10 mouse cellular contexts compared by ENCODE assay signal in genomic region chr5:24350073-24350472, GRCm38 (mm10). TPM values are rescaled to one million over a fixed set of nuclear protein-coding genes. Genes with fewer than 3 reads are reported as not detected.
DNase-seq lines count a peak whose midpoint lies in the region; ATAC-seq and TF ChIP-seq lines count a peak whose summit lies in the region.
"Had no signal": no experiment of that assay in that cellular context is flagged by ENCODE, and none has a peak within 500 bp of the region (broad histone marks: within the 10 kb centered on the region; RNA-seq: fewer than 3 reads in every experiment).

No protein-coding gene starts in this region.

- no peak for TF ChIP-seq POLR2A in cortical plate, adult 2 months (IDR thresholded peaks at IDR 0.05; ENCODE audit: extremely low read depth, insufficient read depth, low read length)

- H3K9me3 ChIP-seq in midbrain, embryonic 13.5 days, result no peaks in the 10 kb centered on the region

- no peak for TF ChIP-seq CTCF in cortical plate, adult 2 months (IDR thresholded peaks at IDR 0.05; ENCODE audit: extremely low read depth, insufficient read depth, low read length)

- 0 out of 2 replicates have a peak, but pooled peaks cover 12% of the 10 kb centered on the region for H3K36me3 ChIP-seq in midbrain, embryonic 13.5 days

- ATAC-seq in midbrain, embryonic 13.5 days, result no peak

- H3K4me3 ChIP-seq in cortical plate, adult 2 months (ENCODE audit: insufficient read depth, low read length), result peak overlapping the region; percentile 48; the same call in 1 of the 2 replicates
- peak overlapping the region; percentile 81 for H3K4me3 ChIP-seq in midbrain, embryonic 13.5 days (replicated peaks)

- H3K27me3 ChIP-seq in midbrain, embryonic 13.5 days, result peaks cover 21% of the 10 kb centered on the region

- H3K9ac ChIP-seq in midbrain, embryonic 13.5 days (replicated peaks), result peak overlapping the region; percentile 96

- intact Hi-C loops in heart, postnatal 10 days (cut with DNase I), result no loop called here

- WGBS in midbrain, embryonic 13.5 days, result 51% methylated on average over 3 of the region's 3 CpGs

- H3K4me2 ChIP-seq in midbrain, embryonic 13.5 days (replicated peaks), result peak overlapping the region; percentile 99

- H3K4me1 ChIP-seq in cortical plate, adult 2 months (ENCODE audit: control insufficient read depth, insufficient read depth, low read length), result peaks cover 3% of the 10 kb centered on the region; the same call in 1 of the 2 replicates
- H3K4me1 ChIP-seq in midbrain, embryonic 13.5 days (replicated peaks), result peaks cover 72% of the 10 kb centered on the region

- H3K27ac ChIP-seq in cortical plate, adult 2 months (ENCODE audit: insufficient read depth, low read length), result no peak overlapping the region
- no peak overlapping the region for H3K27ac ChIP-seq in midbrain, embryonic 13.5 days
- H3K27ac ChIP-seq: macrophage had no signal

- peak; percentile 45 for DNase-seq in adrenal gland, adult 2 months
- no peak for DNase-seq in adrenal gland, adult 8-10 months
- DNase-seq in heart, postnatal 10 days, result peak; percentile 57 to 71
- DNase-seq in frontal cortex, postnatal 36 days (ENCODE audit: low spot score in 2 of 2), result no peak
- DNase-seq in thymus, postnatal 4 days, result no peak
- DNase-seq in layer of hippocampus, adult 11-12 months (ENCODE audit: low spot score), result no peak
- DNase-seq: gastrocnemius, postnatal 14 days had no signal

RNA-seq across cellular contexts. Expression of gene Kcnh2, which starts 1.3 kb away (rescaled TPM):
- 10 to 100 TPM; 12.3 to 26.4 TPM for total RNA-seq in adrenal gland, adult 2 months (2021)
- 75.2 and 99.5 TPM in 2 replicates for polyA plus RNA-seq in adrenal gland, adult 2 months (2012; rRNA removed)
- total RNA-seq in adrenal gland, adult 8-10 months (2022), result 10 to 100 TPM; 17.7 to 47.2 (median 36.0) TPM
- 27.3 and 29.4 TPM in 2 replicates for polyA plus RNA-seq in cortical plate, adult 2 months (2012; rRNA removed)
- 10 to 100 TPM; 90.5 to 93.9 TPM for total RNA-seq in heart, postnatal 10 days (2021)
- polyA plus RNA-seq in midbrain, embryonic 13.5 days (2015; fragmentation: Nextera tagmentation; extraction: Ambion mirVana), result 9.0 and 10.3 TPM in 2 replicates
- polyA plus RNA-seq: macrophage had no signal

RNA-seq across cellular contexts. Expression of gene Nos3, which starts 14.5 kb away (rescaled TPM):
- total RNA-seq in adrenal gland, adult 2 months (2021), result 10 to 100 TPM in 1 of 2 experiments, 1 to 10 TPM in 1; 8.5 to 13.6 TPM
- polyA plus RNA-seq in adrenal gland, adult 2 months (2012; rRNA removed), result 22.1 and 33.1 TPM in 2 replicates
- 10 to 100 TPM in 1 of 4 experiments, 1 to 10 TPM in 3; 6.5 to 11.2 (median 9.1) TPM for total RNA-seq in adrenal gland, adult 8-10 months (2022)
- polyA plus RNA-seq in cortical plate, adult 2 months (2012; rRNA removed), result 9.6 and 10.4 TPM in 2 replicates
- 10 to 100 TPM; 44.0 to 44.4 TPM for total RNA-seq in heart, postnatal 10 days (2021)
- 7.0 and 7.8 TPM in 2 replicates for polyA plus RNA-seq in midbrain, embryonic 13.5 days (2015; fragmentation: Nextera tagmentation; extraction: Ambion mirVana)
- polyA plus RNA-seq: macrophage had no signal

RNA-seq across cellular contexts. Expression of gene Atg9b, which starts 41.9 kb away (rescaled TPM):
- total RNA-seq in adrenal gland, adult 2 months (2021), result 1 to 10 TPM; 1.5 to 1.7 TPM
- 7.5 and 11.6 TPM in 2 replicates for polyA plus RNA-seq in adrenal gland, adult 2 months (2012; rRNA removed)
- total RNA-seq in adrenal gland, adult 8-10 months (2022), result 1 to 10 TPM in 1 of 4 experiments, under 1 TPM in 3; 0.55 to 1.3 (median 0.64) TPM
- 4.0 and 4.1 TPM in 2 replicates for polyA plus RNA-seq in cortical plate, adult 2 months (2012; rRNA removed)
- total RNA-seq in heart, postnatal 10 days (2021), result under 1 TPM; 0.62 to 0.89 TPM
- 0.39 and 0.69 TPM in 2 replicates for polyA plus RNA-seq in midbrain, embryonic 13.5 days (2015; fragmentation: Nextera tagmentation; extraction: Ambion mirVana)

RNA-seq across cellular contexts. Expression of gene Abcb8, which starts 43.4 kb away (rescaled TPM):
- total RNA-seq in adrenal gland, adult 2 months (2021), result 10 to 100 TPM; 63.6 to 69.8 TPM
- 165 and 174 TPM in 2 replicates for polyA plus RNA-seq in adrenal gland, adult 2 months (2012; rRNA removed)
- total RNA-seq in adrenal gland, adult 8-10 months (2022), result 10 to 100 TPM; 73.5 to 97.6 (median 86.0) TPM
- 54.8 and 57.3 TPM in 2 replicates for polyA plus RNA-seq in cortical plate, adult 2 months (2012; rRNA removed)
- total RNA-seq in heart, postnatal 10 days (2021), result 10 to 100 TPM; 85.0 to 88.5 TPM
- 50.2 and 51.5 TPM in 2 replicates for polyA plus RNA-seq in midbrain, embryonic 13.5 days (2015; fragmentation: Nextera tagmentation; extraction: Ambion mirVana)

Comparison
In these comparisons a context has a peak if more than half of its experiments do, and no peak if none do; other contexts are left out.
1. DNase-seq: peak in adrenal gland, adult 2 months (single experiment) and heart, postnatal 10 days (2 of 2); none in adrenal gland, adult 8-10 months (single experiment), frontal cortex, postnatal 36 days (0 of 2), thymus, postnatal 4 days (single experiment) and layer of hippocampus, adult 11-12 months (single experiment).